In the genomic region with DNA sequence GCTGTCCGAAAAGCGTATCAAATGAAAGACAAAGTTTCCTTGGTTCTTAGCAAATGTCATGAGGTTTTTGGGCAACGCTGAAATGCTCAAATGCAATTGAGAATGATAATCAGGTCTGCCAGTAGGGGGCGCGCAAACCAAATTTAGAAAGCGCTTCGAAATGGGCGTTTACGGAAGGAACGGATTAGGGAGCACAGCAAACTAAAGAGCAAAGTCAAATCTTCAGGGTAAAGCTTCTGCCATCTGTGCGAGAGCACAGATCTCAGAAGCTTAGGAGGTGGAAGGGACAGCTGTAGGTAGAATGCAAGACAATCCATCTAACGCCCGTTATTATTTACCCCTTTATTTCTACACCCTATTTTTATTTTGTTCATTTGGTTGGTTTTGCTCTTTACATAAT, we compare ENCODE assay signal across 8 mouse cellular contexts.
DNase-seq lines count a peak whose midpoint lies in the region; ATAC-seq and TF ChIP-seq lines count a peak whose summit lies in the region.

No protein-coding gene starts in this region.

- H3K36me3 ChIP-seq in E14TG2a.4 (ENCODE audit: insufficient read depth, low read length) = no peaks in the 10 kb centered on the region
- no peaks in the 10 kb centered on the region for H3K36me3 ChIP-seq in forebrain, embryonic 13.5 days (ENCODE audit: poor library complexity, severe bottlenecking)
- no peaks in the 10 kb centered on the region for H3K36me3 ChIP-seq in heart, postnatal 0 days (replicated peaks; ENCODE audit: control insufficient read depth, insufficient read depth, low read length)
- no peaks in the 10 kb centered on the region for H3K36me3 ChIP-seq in liver, postnatal 0 days (replicated peaks; ENCODE audit: insufficient read depth, low read length)
- no peaks in the 10 kb centered on the region for H3K36me3 ChIP-seq in neural tube, embryonic 13.5 days

- TF ChIP-seq EP300 in heart, postnatal 0 days (IDR thresholded peaks at IDR 0.05; ENCODE audit: low read depth) = no peak
- no peak for TF ChIP-seq EP300 in liver, postnatal 0 days (IDR thresholded peaks at IDR 0.05; ENCODE audit: low read depth)

- H3K4me1 ChIP-seq in E14TG2a.4 (replicated peaks; ENCODE audit: low read depth, low read length) = peaks cover 25% of the 10 kb centered on the region
- peaks cover 5% of the 10 kb centered on the region; the same call in 1 of the 2 replicates for H3K4me1 ChIP-seq in forebrain, embryonic 13.5 days
- no peaks in the 10 kb centered on the region for H3K4me1 ChIP-seq in heart, postnatal 0 days (ENCODE audit: control insufficient read depth, insufficient read depth)
- H3K4me1 ChIP-seq in liver, postnatal 0 days (ENCODE audit: insufficient read depth) = 0 out of 2 replicates have a peak, but pooled peaks cover 3% of the 10 kb centered on the region
- no peaks in the 10 kb centered on the region for H3K4me1 ChIP-seq in neural tube, embryonic 13.5 days (replicated peaks)

- ATAC-seq in forebrain, embryonic 13.5 days = peak; percentile 70
- ATAC-seq in heart, postnatal 0 days (ENCODE audit: insufficient read depth, low read depth) = peak; percentile 41; the same call in 1 of the 2 replicates
- peak; percentile 54 for ATAC-seq in liver, postnatal 0 days
- no peak for ATAC-seq in neural tube, embryonic 13.5 days (ENCODE audit: low read depth)

- H3K4me3 ChIP-seq in E14TG2a.4 (replicated peaks; ENCODE audit: low read length) = no peak overlapping the region
- H3K4me3 ChIP-seq in forebrain, embryonic 13.5 days = no peak overlapping the region
- H3K4me3 ChIP-seq in heart, postnatal 0 days (ENCODE audit: low read depth, low read length) = peak overlapping the region; percentile 8; the same call in 1 of the 2 replicates
- H3K4me3 ChIP-seq in liver, postnatal 0 days (ENCODE audit: low read depth, low read length) = no peak overlapping the region
- H3K4me3 ChIP-seq in neural tube, embryonic 13.5 days = no peak overlapping the region

- H3K4me2 ChIP-seq in forebrain, embryonic 13.5 days = peak overlapping the region; percentile 42
- peak overlapping the region; percentile 47 for H3K4me2 ChIP-seq in heart, postnatal 0 days (ENCODE audit: low read depth, low read length)
- peak overlapping the region; percentile 47 for H3K4me2 ChIP-seq in liver, postnatal 0 days (ENCODE audit: low read depth, low read length)
- H3K4me2 ChIP-seq in neural tube, embryonic 13.5 days = peak overlapping the region; percentile 30; the same call in 1 of the 2 replicates

- TF ChIP-seq CTCF in E14TG2a.4 (conservative IDR thresholded peaks at IDR 0.05; ENCODE audit: low read length) = peak; percentile 85
- TF ChIP-seq CTCF in heart, postnatal 0 days (IDR thresholded peaks at IDR 0.05; ENCODE audit: low read depth) = peak; percentile 91
- TF ChIP-seq CTCF in liver, postnatal 0 days (IDR thresholded peaks at IDR 0.05; ENCODE audit: low read depth) = peak; percentile 91

- H3K9me3 ChIP-seq in E14TG2a.4 (ENCODE audit: low read length) = peaks cover 2% of the 10 kb centered on the region; the same call in 1 of the 2 replicates
- no peaks in the 10 kb centered on the region for H3K9me3 ChIP-seq in forebrain, embryonic 13.5 days (replicated peaks)
- H3K9me3 ChIP-seq in heart, postnatal 0 days (replicated peaks; ENCODE audit: control insufficient read depth, low read length) = no peaks in the 10 kb centered on the region
- no peaks in the 10 kb centered on the region for H3K9me3 ChIP-seq in liver, postnatal 0 days (ENCODE audit: low read length)
- H3K9me3 ChIP-seq in neural tube, embryonic 13.5 days = no peaks in the 10 kb centered on the region

- H3K9ac ChIP-seq in forebrain, embryonic 13.5 days = no peak overlapping the region
- H3K9ac ChIP-seq in heart, postnatal 0 days (replicated peaks; ENCODE audit: low read depth, low read length) = no peak overlapping the region
- H3K9ac ChIP-seq in liver, postnatal 0 days (replicated peaks) = no peak overlapping the region
- no peak overlapping the region for H3K9ac ChIP-seq in neural tube, embryonic 13.5 days

- H3K27ac ChIP-seq in forebrain, embryonic 13.5 days = no peak overlapping the region
- H3K27ac ChIP-seq in heart, postnatal 0 days (ENCODE audit: low read depth) = no peak overlapping the region
- H3K27ac ChIP-seq in liver, postnatal 0 days (ENCODE audit: low read depth) = 0 out of 2 replicates have a peak overlapping the region, but pooled peaks have one; percentile 5
- no peak overlapping the region for H3K27ac ChIP-seq in neural tube, embryonic 13.5 days (replicated peaks)

- peak; percentile 76 for DNase-seq in c-Kit-positive CD71-negative TER-119-negative erythroid progenitor cells, embryonic 14.5 days (ENCODE audit: low read depth)
- peak; percentile 84 for DNase-seq in heart, postnatal 0 days (ENCODE audit: low spot score)
- DNase-seq in large intestine, adult 2 months (ENCODE audit: low read depth, low spot score) = peak; percentile 42
- DNase-seq in liver, postnatal 0 days = peak; percentile 84
- DNase-seq in telencephalon, adult 2 months (ENCODE audit: low read depth, low spot score) = peak; percentile 71

- H3K27me3 ChIP-seq in E14TG2a.4 (ENCODE audit: insufficient read depth, low read length) = no peaks in the 10 kb centered on the region
- H3K27me3 ChIP-seq in forebrain, embryonic 13.5 days = no peaks in the 10 kb centered on the region
- no peaks in the 10 kb centered on the region for H3K27me3 ChIP-seq in heart, postnatal 0 days (ENCODE audit: control insufficient read depth, insufficient read depth, low read length)
- H3K27me3 ChIP-seq in liver, postnatal 0 days (ENCODE audit: insufficient read depth, low read length) = no peaks in the 10 kb centered on the region
- H3K27me3 ChIP-seq in neural tube, embryonic 13.5 days = no peaks in the 10 kb centered on the region

- 10% methylated on average over 13 of the region's 13 CpGs for WGBS in forebrain, embryonic 13.5 days
- WGBS in heart, postnatal 0 days = 8% methylated on average over 13 of the region's 13 CpGs
- WGBS in large intestine, adult 2 months = 8% methylated on average over 13 of the region's 13 CpGs
- 6% methylated on average over 13 of the region's 13 CpGs for WGBS in liver, postnatal 0 days (ENCODE audit: insufficient replicate concordance)
- 12% methylated on average over 13 of the region's 13 CpGs for WGBS in neural tube, embryonic 13.5 days
